Mouse (Mus musculus): Measurements from ENCODE around the gene Pim2.

- no peak for TF ChIP-seq CTCF (IDR thresholded peaks at IDR 0.05; ENCODE audit: control insufficient read depth, insufficient read depth, insufficient read length)
- TF ChIP-seq CEBPB (IDR thresholded peaks at IDR 0.05; ENCODE audit: low read depth), result no peak
Observed at GRCm38 (mm10) chrX:7879819-7880218, 1.8 kb downstream of the Pim2 start.

All from C2C12 (cell line).